Comparison of ENCODE assay signal across 8 mouse cellular contexts in the genomic region with DNA sequence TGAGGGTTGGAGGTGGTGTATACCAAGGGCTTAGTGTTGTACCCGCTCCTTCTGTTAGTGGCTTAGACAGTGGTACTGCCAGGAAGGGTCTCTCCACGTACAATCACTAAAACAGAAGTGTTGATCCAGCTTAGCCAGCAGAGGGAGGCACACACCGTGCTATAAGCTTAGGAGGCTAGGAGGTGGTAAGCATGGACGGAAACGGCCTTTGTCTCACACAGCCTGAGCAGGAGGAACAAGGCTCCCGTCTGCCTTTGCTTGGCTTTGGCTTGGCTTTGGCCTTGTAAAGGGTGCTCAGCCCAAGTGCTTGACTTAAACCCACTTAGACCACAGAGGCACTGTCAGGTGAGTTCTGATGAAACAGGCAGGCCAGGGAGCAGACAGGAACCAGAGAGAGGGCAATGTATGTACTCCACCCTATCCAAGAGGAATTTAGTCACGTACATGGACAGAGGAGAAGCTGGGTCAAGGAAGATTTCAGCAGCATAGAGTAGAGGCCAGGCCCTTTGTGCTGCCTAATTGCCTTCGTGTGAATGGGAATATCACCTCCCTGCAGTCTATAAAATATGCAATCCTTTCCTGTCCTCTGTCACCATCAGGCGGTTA. TPM values are rescaled to one million over a fixed set of nuclear protein-coding genes. Genes with fewer than 3 reads are reported as not detected.
DNase-seq lines count a peak whose midpoint lies in the region; ATAC-seq and TF ChIP-seq lines count a peak whose summit lies in the region.

No protein-coding gene starts in this region.

- no peak overlapping the region for H3K4me2 ChIP-seq in heart, embryonic 13.5 days
- no peak overlapping the region for H3K4me2 ChIP-seq in kidney, embryonic 16.5 days (replicated peaks; ENCODE audit: low read depth, low read length)
- no peak overlapping the region for H3K4me2 ChIP-seq in liver, embryonic 13.5 days
- H3K4me2 ChIP-seq in neural tube, embryonic 12.5 days (replicated peaks) = no peak overlapping the region
- no peak overlapping the region for H3K4me2 ChIP-seq in stomach, postnatal 0 days (replicated peaks; ENCODE audit: low read depth)

- DNase-seq in A20 (ENCODE audit: low read depth, low spot score) = peak; percentile 72
- DNase-seq in adrenal gland, adult 2 months = peak; percentile 80
- peak; percentile 5 for DNase-seq in fat pad, adult 2 months (ENCODE audit: extremely low read depth, low read depth, low spot score)
- peak; percentile 10 for DNase-seq in liver, embryonic 13.5 days
- DNase-seq in stomach, postnatal 0 days (ENCODE audit: low spot score) = peak; percentile 83

- 24% methylated on average over 9 of the region's 9 CpGs for WGBS in heart, embryonic 13.5 days
- 30% methylated on average over 9 of the region's 9 CpGs for WGBS in kidney, embryonic 16.5 days
- WGBS in liver, embryonic 13.5 days (ENCODE audit: insufficient replicate concordance) = 22% methylated on average over 9 of the region's 9 CpGs
- 33% methylated on average over 9 of the region's 9 CpGs for WGBS in neural tube, embryonic 12.5 days
- 29% methylated on average over 9 of the region's 9 CpGs for WGBS in stomach, postnatal 0 days

- H3K27ac ChIP-seq in heart, embryonic 13.5 days (replicated peaks) = no peak overlapping the region
- no peak overlapping the region for H3K27ac ChIP-seq in kidney, embryonic 16.5 days (ENCODE audit: low read length)
- no peak overlapping the region for H3K27ac ChIP-seq in liver, embryonic 13.5 days
- no peak overlapping the region for H3K27ac ChIP-seq in neural tube, embryonic 12.5 days
- H3K27ac ChIP-seq in stomach, postnatal 0 days (replicated peaks) = no peak overlapping the region

- 0 out of 2 replicates have a peak, but pooled peaks cover 2% of the 10 kb centered on the region for H3K4me1 ChIP-seq in heart, embryonic 13.5 days
- H3K4me1 ChIP-seq in kidney, embryonic 16.5 days (ENCODE audit: insufficient read depth, low read length) = 0 out of 2 replicates have a peak, but pooled peaks cover 4% of the 10 kb centered on the region
- H3K4me1 ChIP-seq in liver, embryonic 13.5 days (replicated peaks) = no peaks in the 10 kb centered on the region
- H3K4me1 ChIP-seq in neural tube, embryonic 12.5 days = no peaks in the 10 kb centered on the region
- no peaks in the 10 kb centered on the region for H3K4me1 ChIP-seq in stomach, postnatal 0 days (replicated peaks; ENCODE audit: control insufficient read depth, insufficient read depth)

- no peak for TF ChIP-seq EP300 in stomach, postnatal 0 days (optimal IDR thresholded peaks at IDR 0.05)

- H3K27me3 ChIP-seq in heart, embryonic 13.5 days (replicated peaks) = 0 out of 2 replicates have a peak, but pooled peaks cover 4% of the 10 kb centered on the region
- H3K27me3 ChIP-seq in kidney, embryonic 16.5 days (ENCODE audit: insufficient read depth, low read length) = no peaks in the 10 kb centered on the region
- H3K27me3 ChIP-seq in liver, embryonic 13.5 days = no peaks in the 10 kb centered on the region
- H3K27me3 ChIP-seq in neural tube, embryonic 12.5 days (replicated peaks) = no peaks in the 10 kb centered on the region
- H3K27me3 ChIP-seq in stomach, postnatal 0 days (ENCODE audit: control insufficient read depth, insufficient read depth, low read length) = no peaks in the 10 kb centered on the region

- H3K9me3 ChIP-seq in heart, embryonic 13.5 days = no peaks in the 10 kb centered on the region
- no peaks in the 10 kb centered on the region for H3K9me3 ChIP-seq in kidney, embryonic 16.5 days (ENCODE audit: low read length)
- no peaks in the 10 kb centered on the region for H3K9me3 ChIP-seq in liver, embryonic 13.5 days (replicated peaks)
- no peaks in the 10 kb centered on the region for H3K9me3 ChIP-seq in neural tube, embryonic 12.5 days
- no peaks in the 10 kb centered on the region for H3K9me3 ChIP-seq in stomach, postnatal 0 days (ENCODE audit: control insufficient read depth, low read length)

- H3K9ac ChIP-seq in heart, embryonic 13.5 days = no peak overlapping the region
- H3K9ac ChIP-seq in kidney, embryonic 16.5 days (replicated peaks; ENCODE audit: low read length) = no peak overlapping the region
- no peak overlapping the region for H3K9ac ChIP-seq in liver, embryonic 13.5 days
- H3K9ac ChIP-seq in neural tube, embryonic 12.5 days = no peak overlapping the region
- no peak overlapping the region for H3K9ac ChIP-seq in stomach, postnatal 0 days (ENCODE audit: low read length)

- H3K4me3 ChIP-seq in heart, embryonic 13.5 days = no peak overlapping the region
- H3K4me3 ChIP-seq in kidney, embryonic 16.5 days (ENCODE audit: low read length) = no peak overlapping the region
- H3K4me3 ChIP-seq in liver, embryonic 13.5 days (replicated peaks) = no peak overlapping the region
- H3K4me3 ChIP-seq in neural tube, embryonic 12.5 days = no peak overlapping the region
- no peak overlapping the region for H3K4me3 ChIP-seq in stomach, postnatal 0 days (ENCODE audit: low read depth, low read length)

- ATAC-seq in heart, embryonic 13.5 days (ENCODE audit: extremely low read depth, insufficient number of reproducible peaks, low FRiP score, low TSS enrichment) = peak; percentile 68; the same call in 1 of the 2 replicates
- peak; percentile 95 for ATAC-seq in kidney, embryonic 16.5 days (ENCODE audit: low FRiP score, low TSS enrichment)
- ATAC-seq in liver, embryonic 13.5 days (ENCODE audit: low read depth) = 0 out of 2 replicates have a peak, but pooled peaks have one; percentile 18
- ATAC-seq in neural tube, embryonic 12.5 days (ENCODE audit: low FRiP score, low read depth) = peak; percentile 95
- ATAC-seq in stomach, postnatal 0 days (ENCODE audit: low FRiP score, low TSS enrichment) = peak; percentile 89

- TF ChIP-seq CTCF in stomach, postnatal 0 days (IDR thresholded peaks at IDR 0.05; ENCODE audit: low read depth) = peak; percentile 96

- H3K36me3 ChIP-seq in heart, embryonic 13.5 days = no peaks in the 10 kb centered on the region
- H3K36me3 ChIP-seq in kidney, embryonic 16.5 days (ENCODE audit: insufficient read depth, low read length) = no peaks in the 10 kb centered on the region
- no peaks in the 10 kb centered on the region for H3K36me3 ChIP-seq in liver, embryonic 13.5 days
- no peaks in the 10 kb centered on the region for H3K36me3 ChIP-seq in neural tube, embryonic 12.5 days
- no peaks in the 10 kb centered on the region for H3K36me3 ChIP-seq in stomach, postnatal 0 days (ENCODE audit: control insufficient read depth, insufficient read depth, low read length)

RNA-seq across cellular contexts. Expression of a gene that starts 24.3 kb away (rescaled TPM):
- total RNA-seq in adrenal gland, adult 2 months (2021) = 100 to 1,000 TPM; 232 to 352 TPM
- polyA plus RNA-seq in adrenal gland, adult 2 months (2012; rRNA removed) = 187 and 213 TPM in 2 replicates
- polyA plus RNA-seq in heart, embryonic 13.5 days (2015; fragmentation: Nextera tagmentation; extraction: Ambion mirVana) = 176 and 192 TPM in 2 replicates
- 195 and 200 TPM in 2 replicates for polyA plus RNA-seq in kidney, embryonic 16.5 days (2015; fragmentation: Nextera tagmentation; extraction: Ambion mirVana)
- polyA plus RNA-seq in liver, embryonic 13.5 days (2015; fragmentation: Nextera tagmentation; extraction: Ambion mirVana) = 64.2 and 66.8 TPM in 2 replicates
- 132 and 141 TPM in 2 replicates for polyA plus RNA-seq in neural tube, embryonic 12.5 days (2016; fragmentation: Nextera tagmentation; extraction: Ambion mirVana)
- 188 TPM in 2 replicates for polyA plus RNA-seq in stomach, postnatal 0 days (2015; fragmentation: Nextera tagmentation; extraction: Ambion mirVana)

Comparison
In these comparisons a context has a peak if more than half of its experiments do, and no peak if none do; other contexts are left out.
1. DNase-seq: peak in every context shown above with its lines; median percentile 83 in stomach, postnatal 0 days; 80 in adrenal gland, adult 2 months; 72 in A20; 10 in liver, embryonic 13.5 days; 5 in fat pad, adult 2 months.
2. ATAC-seq: peak in every context shown above with its lines; median percentile 95 in kidney, embryonic 16.5 days; 95 in neural tube, embryonic 12.5 days; 89 in stomach, postnatal 0 days; 68 in heart, embryonic 13.5 days; 18 in liver, embryonic 13.5 days.